Mouse (Mus musculus): ENCODE measurements around the gene Aox1. TPM values are rescaled to one million over a fixed set of nuclear protein-coding genes. Genes with fewer than 3 reads are reported as not detected.
"Not testable (repeated sequence)": the region's sequence is repeated elsewhere in the genome, so short reads cannot be mapped to it uniquely, and the experiment has no call there.

The Aox1 gene
- polyA plus RNA-seq, 1 experiment from 2014 or later = 0.47 TPM

- Histone ChIP-seq H3K9ac (no peak overlapping the region), H3K27me3 (no peaks in the 10 kb centered on the region), H3K9me3 (replicated peaks) (no peaks in the 10 kb centered on the region), H3K27ac (replicated peaks) (no peak overlapping the region), H3K36me3 (no peaks in the 10 kb centered on the region), H3K4me3 (replicated peaks) (no peak overlapping the region), H3K4me2 (replicated peaks) (no peak overlapping the region), H3K4me1 (peaks cover 16% of the 10 kb centered on the region)
- 61% methylated on average over 10 of the region's 10 CpGs for WGBS
- ATAC-seq (ENCODE audit: insufficient number of reproducible peaks, low FRiP score, low TSS enrichment, low read depth) = no peak
These were observed 1.5 kb downstream of the Aox1 start for GRCm38 (mm10) chr1:58031160-58031769.

- H3K9me3 ChIP-seq (replicated peaks); H3K4me3 ChIP-seq (replicated peaks); H3K4me1 ChIP-seq; ATAC-seq (ENCODE audit: insufficient number of reproducible peaks, low FRiP score, low TSS enrichment, low read depth); H3K27ac ChIP-seq (replicated peaks); H3K4me2 ChIP-seq (replicated peaks); H3K9ac ChIP-seq; H3K36me3 ChIP-seq; H3K27me3 ChIP-seq: not testable (repeated sequence)
- WGBS = 90% methylated on average over 9 of the region's 9 CpGs
These were observed 7.6 kb downstream of the Aox1 start for GRCm38 (mm10) chr1:58037306-58037705.

GRCm38 (mm10) chr1:58045076-58045475 is 15.3 kb downstream of the Aox1 start:
- no peaks in the 10 kb centered on the region for H3K27me3 ChIP-seq
- no peaks in the 10 kb centered on the region for H3K36me3 ChIP-seq
- no peak overlapping the region for H3K27ac ChIP-seq (replicated peaks)
- H3K4me2 ChIP-seq (replicated peaks) = no peak overlapping the region
- no peak overlapping the region for H3K9ac ChIP-seq
- no peaks in the 10 kb centered on the region for H3K4me1 ChIP-seq
- ATAC-seq (ENCODE audit: insufficient number of reproducible peaks, low FRiP score, low TSS enrichment, low read depth) = no peak
- H3K4me3 ChIP-seq (replicated peaks) = no peak overlapping the region
- WGBS = 71% methylated on average over 3 of the region's 3 CpGs
- no peaks in the 10 kb centered on the region for H3K9me3 ChIP-seq (replicated peaks)

GRCm38 (mm10) chr1:58045546-58045945 is 15.8 kb downstream of the Aox1 start:
- no peak overlapping the region for H3K4me3 ChIP-seq (replicated peaks)
- H3K36me3 ChIP-seq = no peaks in the 10 kb centered on the region
- no peak overlapping the region for H3K4me2 ChIP-seq (replicated peaks)
- no peaks in the 10 kb centered on the region for H3K4me1 ChIP-seq
- ATAC-seq (ENCODE audit: insufficient number of reproducible peaks, low FRiP score, low TSS enrichment, low read depth) = no peak
- no peak overlapping the region for H3K27ac ChIP-seq (replicated peaks)
- WGBS = 59% methylated on average over 5 of the region's 5 CpGs
- H3K9me3 ChIP-seq (replicated peaks) = no peaks in the 10 kb centered on the region
- no peak overlapping the region for H3K9ac ChIP-seq
- no peaks in the 10 kb centered on the region for H3K27me3 ChIP-seq

- ATAC-seq (ENCODE audit: insufficient number of reproducible peaks, low FRiP score, low TSS enrichment, low read depth) = no peak
- WGBS = 64% methylated on average over 3 of the region's 3 CpGs
- H3K4me3 ChIP-seq (replicated peaks) = no peak overlapping the region
- no peak overlapping the region for H3K27ac ChIP-seq (replicated peaks)
- no peaks in the 10 kb centered on the region for H3K4me1 ChIP-seq
- H3K27me3 ChIP-seq = no peaks in the 10 kb centered on the region
- no peak overlapping the region for H3K4me2 ChIP-seq (replicated peaks)
- no peaks in the 10 kb centered on the region for H3K9me3 ChIP-seq (replicated peaks)
- no peaks in the 10 kb centered on the region for H3K36me3 ChIP-seq
- no peak overlapping the region for H3K9ac ChIP-seq
These were observed 17.1 kb downstream of the Aox1 start for GRCm38 (mm10) chr1:58046721-58047290.

GRCm38 (mm10) chr1:58049126-58049525 is 19.4 kb downstream of the Aox1 start:
- Histone ChIP-seq H3K4me3 (replicated peaks) (no peak overlapping the region), H3K27ac (replicated peaks) (no peak overlapping the region), H3K9me3 (replicated peaks) (no peaks in the 10 kb centered on the region), H3K9ac (no peak overlapping the region), H3K4me1 (no peaks in the 10 kb centered on the region), H3K27me3 (no peaks in the 10 kb centered on the region), H3K4me2 (replicated peaks) (no peak overlapping the region), H3K36me3 (no peaks in the 10 kb centered on the region)
- no peak for ATAC-seq (ENCODE audit: insufficient number of reproducible peaks, low FRiP score, low TSS enrichment, low read depth)
- 83% methylated on average over 5 of the region's 5 CpGs for WGBS

GRCm38 (mm10) chr1:58055598-58055997 is 25.9 kb downstream of the Aox1 start:
- H3K9ac ChIP-seq = no peak overlapping the region
- no peak overlapping the region for H3K4me3 ChIP-seq (replicated peaks)
- H3K36me3 ChIP-seq = no peaks in the 10 kb centered on the region
- H3K9me3 ChIP-seq (replicated peaks) = no peaks in the 10 kb centered on the region
- H3K27me3 ChIP-seq = no peaks in the 10 kb centered on the region
- peaks cover 12% of the 10 kb centered on the region; the same call in 1 of the 2 replicates for H3K4me1 ChIP-seq
- H3K4me2 ChIP-seq (replicated peaks) = no peak overlapping the region
- no peak overlapping the region for H3K27ac ChIP-seq (replicated peaks)
- 77% methylated on average over 11 of the region's 11 CpGs for WGBS
- no peak for ATAC-seq (ENCODE audit: insufficient number of reproducible peaks, low FRiP score, low TSS enrichment, low read depth)

GRCm38 (mm10) chr1:58056074-58056807 is 26.5 kb downstream of the Aox1 start:
- Histone ChIP-seq H3K27ac (replicated peaks) (no peak overlapping the region), H3K9ac (no peak overlapping the region), H3K36me3 (no peaks in the 10 kb centered on the region), H3K4me1 (peaks cover 12% of the 10 kb centered on the region; the same call in 1 of the 2 replicates), H3K9me3 (replicated peaks) (no peaks in the 10 kb centered on the region), H3K4me3 (replicated peaks) (no peak overlapping the region), H3K4me2 (replicated peaks) (no peak overlapping the region; the same call in 1 of the 2 replicates), H3K27me3 (no peaks in the 10 kb centered on the region)
- WGBS = 61% methylated on average over 13 of the region's 13 CpGs
- ATAC-seq (ENCODE audit: insufficient number of reproducible peaks, low FRiP score, low TSS enrichment, low read depth) = no peak

GRCm38 (mm10) chr1:58056939-58057338 is 27.2 kb downstream of the Aox1 start:
- Histone ChIP-seq H3K27ac (replicated peaks) (no peak overlapping the region), H3K4me3 (replicated peaks) (no peak overlapping the region), H3K9me3 (replicated peaks) (no peaks in the 10 kb centered on the region), H3K9ac (no peak overlapping the region), H3K36me3 (no peaks in the 10 kb centered on the region), H3K4me1 (peaks cover 12% of the 10 kb centered on the region; the same call in 1 of the 2 replicates), H3K27me3 (no peaks in the 10 kb centered on the region), H3K4me2 (replicated peaks) (no peak overlapping the region; the same call in 1 of the 2 replicates)
- ATAC-seq (ENCODE audit: insufficient number of reproducible peaks, low FRiP score, low TSS enrichment, low read depth) = no peak
- 56% methylated on average over 11 of the region's 11 CpGs for WGBS

GRCm38 (mm10) chr1:58058846-58059245 is 29.1 kb downstream of the Aox1 start:
- no peaks in the 10 kb centered on the region for H3K9me3 ChIP-seq (replicated peaks)
- no peak overlapping the region for H3K9ac ChIP-seq
- 93% methylated on average over 4 of the region's 4 CpGs for WGBS
- H3K4me3 ChIP-seq (replicated peaks) = no peak overlapping the region
- H3K27me3 ChIP-seq = no peaks in the 10 kb centered on the region
- ATAC-seq (ENCODE audit: insufficient number of reproducible peaks, low FRiP score, low TSS enrichment, low read depth) = no peak
- H3K27ac ChIP-seq (replicated peaks) = no peak overlapping the region
- no peaks in the 10 kb centered on the region for H3K36me3 ChIP-seq
- no peak overlapping the region for H3K4me2 ChIP-seq (replicated peaks)
- H3K4me1 ChIP-seq = peaks cover 12% of the 10 kb centered on the region; the same call in 1 of the 2 replicates

- Histone ChIP-seq H3K4me2 (replicated peaks) (no peak overlapping the region), H3K9me3 (replicated peaks) (no peaks in the 10 kb centered on the region), H3K9ac (no peak overlapping the region), H3K4me3 (replicated peaks) (no peak overlapping the region), H3K4me1 (peaks cover 2% of the 10 kb centered on the region; the same call in 1 of the 2 replicates), H3K27me3 (no peaks in the 10 kb centered on the region), H3K36me3 (no peaks in the 10 kb centered on the region), H3K27ac (replicated peaks) (no peak overlapping the region)
- ATAC-seq (ENCODE audit: insufficient number of reproducible peaks, low FRiP score, low TSS enrichment, low read depth) = no peak
- WGBS = 87% methylated on average over 7 of the region's 7 CpGs
These were observed 32.4 kb downstream of the Aox1 start for GRCm38 (mm10) chr1:58062131-58062530.
